Mouse (Mus musculus): ENCODE results near the gene Tmem131l.

DNA sequence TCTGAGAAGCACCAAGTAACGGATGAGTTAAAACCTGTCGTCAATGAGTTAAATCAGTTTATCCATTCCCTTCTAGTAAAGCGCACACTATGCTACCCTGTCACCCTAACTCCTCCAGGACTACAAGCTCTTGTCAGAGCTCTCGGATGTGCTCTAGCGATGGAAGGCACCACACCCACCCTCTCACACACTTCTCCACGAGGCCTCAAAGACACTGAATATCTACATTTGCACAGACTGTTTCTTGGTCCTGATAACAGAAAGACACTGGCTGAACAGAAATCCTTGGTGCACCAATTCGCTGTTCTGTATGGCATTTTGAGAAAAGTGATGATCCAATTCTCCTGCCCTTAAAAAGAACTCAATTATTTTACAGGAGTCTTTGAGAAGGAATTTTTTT lies 34.0 kb downstream of the Tmem131l start:
- TF ChIP-seq CTCF (IDR thresholded peaks at IDR 0.05) (no peak), EP300 (IDR thresholded peaks at IDR 0.05) (no peak)

Data from lung, postnatal 0 days (tissue).